Mouse (Mus musculus) MEL (cell line): Measurements from ENCODE around the gene Gatad2a.

Experiments used
- CTCF ChIP-seq, 3 experiments: IDR thresholded peaks in 2 of 3; conservative IDR thresholded peaks in 1 of 3; 2 replicates each; pipeline ENCODE4 v1.5.1; 2011 to 2012; ENCODE audit warnings: low read length in 3 of 3, low read depth in 2 of 3, mild to moderate bottlenecking in 2 of 3, improper control_type of control experiment in 1 of 3, inconsistent platforms in 1 of 3, mixed read lengths in 1 of 3, moderate library complexity in 1 of 3; ENCODE audit not compliant: control insufficient read depth in 1 of 3, insufficient read depth in 1 of 3, poor library complexity in 1 of 3, severe bottlenecking in 1 of 3
- ELF1 ChIP-seq: IDR thresholded peaks from 2 replicates; pipeline ENCODE4 v1.6.1; 2014; ENCODE audit warnings: low read depth, mild to moderate bottlenecking, inconsistent platforms, low read length, improper control_type of control experiment, moderate library complexity
- EP300 ChIP-seq, 2 experiments: IDR thresholded peaks; 2 replicates each; pipeline ENCODE4 v1.6.1; 2011; ENCODE audit warnings: improper control_type of control experiment in 2 of 2, low read length in 2 of 2, low read depth in 1 of 2, mild to moderate bottlenecking in 1 of 2
- GABPA ChIP-seq: IDR thresholded peaks from 2 replicates; pipeline ENCODE4 v1.6.1; 2012; ENCODE audit warnings: low read depth, mild to moderate bottlenecking, inconsistent platforms, low read length, improper control_type of control experiment, moderate library complexity
- MYC ChIP-seq: IDR thresholded peaks from 2 replicates; pipeline ENCODE4 v1.6.1; 2011; ENCODE audit warnings: low read depth, mild to moderate bottlenecking, low read length, improper control_type of control experiment, moderate library complexity
- POLR2A ChIP-seq, 2 experiments: IDR thresholded peaks; 2 replicates each; pipeline ENCODE4 v1.6.1; 2011 to 2012; ENCODE audit warnings: low read length in 2 of 2, mild to moderate bottlenecking in 2 of 2, control low read depth in 1 of 2, improper control_type of control experiment in 1 of 2, low read depth in 1 of 2, moderate library complexity in 1 of 2; ENCODE audit not compliant: control insufficient read depth in 1 of 2, insufficient read depth in 1 of 2, poor library complexity in 1 of 2
- SMC3 ChIP-seq: IDR thresholded peaks from 2 replicates; pipeline ENCODE4 v1.6.1; 2011; ENCODE audit warnings: low read depth, low read length, improper control_type of control experiment
- TAL1 ChIP-seq: IDR thresholded peaks from 2 replicates; pipeline ENCODE4 v1.6.1; 2012; ENCODE audit warnings: mild to moderate bottlenecking, inconsistent platforms, low read length, moderate library complexity, mixed read lengths
- TCF12 ChIP-seq: IDR thresholded peaks from 2 replicates; pipeline ENCODE4 v1.6.1; 2014; ENCODE audit warnings: low read depth, mild to moderate bottlenecking, inconsistent platforms, low read length, improper control_type of control experiment, moderate library complexity
- USF2 ChIP-seq, 2 experiments: IDR thresholded peaks; 2 replicates each; pipeline ENCODE4 v1.6.1; 2011 to 2012; ENCODE audit warnings: improper control_type of control experiment in 2 of 2, low read length in 2 of 2, borderline replicate concordance in 1 of 2, inconsistent platforms in 1 of 2, low read depth in 1 of 2, mild to moderate bottlenecking in 1 of 2; ENCODE audit not compliant: insufficient read depth in 1 of 2
- ZC3H11A ChIP-seq: IDR thresholded peaks from 2 replicates; pipeline ENCODE4 v1.6.1; 2012; ENCODE audit warnings: low read depth, mild to moderate bottlenecking, inconsistent platforms, low read length, improper control_type of control experiment

- TF ChIP-seq TAL1 (no peak), SMC3 (no peak), EP300 (IDR thresholded peaks at IDR 0.05; ENCODE audit: low read depth in 1 of 2, low read length in 2 of 2) (no peak), MYC (no peak), ELF1 (no peak), GABPA (no peak), CTCF (IDR thresholded peaks at IDR 0.05 in 2 of 3, conservative IDR thresholded peaks at IDR 0.05 in 1 of 3; ENCODE audit: control insufficient read depth in 1 of 3, insufficient read depth in 1 of 3, low read depth in 2 of 3, low read length in 3 of 3, poor library complexity in 1 of 3, severe bottlenecking in 1 of 3) (no peak), ZC3H11A (no peak), POLR2A (IDR thresholded peaks at IDR 0.05; ENCODE audit: control insufficient read depth in 1 of 2, insufficient read depth in 1 of 2, low read depth in 1 of 2, low read length in 2 of 2, poor library complexity in 1 of 2) (no peak), USF2 (IDR thresholded peaks at IDR 0.05; ENCODE audit: borderline replicate concordance in 1 of 2, insufficient read depth in 1 of 2, low read depth in 1 of 2, low read length in 2 of 2) (no peak), TCF12 (no peak)
Observed at GRCm38 (mm10) chr8:70012763-70013162, 16.6 kb upstream of the Gatad2a start.
